Mouse (Mus musculus) heart, embryonic 10.5 days (tissue): ENCODE results near the gene Apol7e. TPM values are rescaled to one million over a fixed set of nuclear protein-coding genes. Genes with fewer than 3 reads are reported as not detected.

ENCODE experiments used
- DNase-seq: peaks from one replicate; pipeline ENCODE4 v3.0.0-alpha.2; 2017; ENCODE audit warnings: low spot score
- H3K27ac ChIP-seq: fragments of 300-500 bp; sonication (generic); 2 replicates; pipeline ENCODE4 v1.5.1; 2016; ENCODE audit warnings: mild to moderate bottlenecking
- H3K27me3 ChIP-seq: fragments of 300-500 bp; sonication (generic); 2 replicates; pipeline ENCODE4 v1.6.1; 2016; ENCODE audit warnings: mild to moderate bottlenecking; ENCODE audit not compliant: poor library complexity, insufficient read depth, severe bottlenecking
- H3K36me3 ChIP-seq: fragments of 300-500 bp; sonication (generic); 2 replicates; pipeline ENCODE4 v1.6.1; 2016; ENCODE audit warnings: mild to moderate bottlenecking, moderate library complexity
- H3K4me1 ChIP-seq: fragments of 300-500 bp; sonication (generic); 2 replicates; pipeline ENCODE4 v1.6.1; 2016; ENCODE audit warnings: mild to moderate bottlenecking
- H3K4me3 ChIP-seq: fragments of 300-500 bp; sonication (generic); 2 replicates; pipeline ENCODE4 v1.5.1; 2016; ENCODE audit warnings: mild to moderate bottlenecking, moderate library complexity
- H3K9me3 ChIP-seq: fragments of 300-500 bp; sonication (generic); 2 replicates; pipeline ENCODE4 v1.6.1; 2016; ENCODE audit warnings: mild to moderate bottlenecking, moderate library complexity
- WGBS: fragments of 180-500 bp; shearing (Covaris S2); methylation state at CpG from one replicate; pipeline ENCODE4 v1.1.7; 2016; 5-methylcytosine and 5-hydroxymethylcytosine counted together
- polyA plus RNA-seq: library from polyadenylated mRNA; unstranded; fragments of >200 nt; fragmentation: Nextera tagmentation; extraction: Ambion mirVana; gene quantifications from 2 replicates; pipeline ENCODE4 v1.2.1, GENCODE M21; 2016

Gene Apol7e
- polyA plus RNA-seq, 1 experiment from 2014 or later: not detected

DNA sequence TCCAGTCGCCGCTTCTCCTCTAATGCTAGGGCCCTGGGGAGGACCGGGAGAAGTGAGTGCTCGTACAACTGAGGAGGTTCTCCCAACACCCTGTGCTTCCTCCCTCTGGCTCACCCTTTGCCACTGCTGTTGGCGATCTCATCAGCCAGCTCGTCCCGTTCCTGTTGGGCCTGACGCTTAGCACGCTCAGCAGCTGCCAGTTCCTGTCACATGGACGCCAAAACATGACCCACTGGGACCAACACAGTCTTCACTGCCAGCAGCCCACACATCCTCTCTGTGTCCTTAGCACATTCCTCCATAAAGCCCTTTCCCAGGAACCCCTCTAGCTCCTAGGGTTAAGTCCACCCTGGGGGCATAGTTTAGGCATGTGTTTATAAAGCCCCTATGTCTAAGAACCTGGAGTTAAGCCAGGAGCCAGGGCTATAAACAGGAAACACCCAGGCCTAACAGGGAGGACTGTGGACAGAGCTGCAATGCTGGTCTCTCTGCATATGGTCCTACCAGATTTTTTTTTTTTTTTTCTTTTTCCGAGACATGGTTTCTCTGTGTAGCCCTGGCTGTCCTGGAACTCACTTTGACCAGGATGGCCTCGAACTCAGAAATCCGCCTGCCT is 65.8 kb downstream of the Apol7e start:
- Histone ChIP-seq H3K4me3 (no peak overlapping the region), H3K4me1 (no peaks in the 10 kb centered on the region), H3K36me3 (peaks cover 100% of the 10 kb centered on the region), H3K27me3 (no peaks in the 10 kb centered on the region), H3K9me3 (no peaks in the 10 kb centered on the region), H3K27ac (no peak overlapping the region)
- no peak for DNase-seq
- WGBS: 84% methylated on average over 13 of the region's 13 CpGs

DNA sequence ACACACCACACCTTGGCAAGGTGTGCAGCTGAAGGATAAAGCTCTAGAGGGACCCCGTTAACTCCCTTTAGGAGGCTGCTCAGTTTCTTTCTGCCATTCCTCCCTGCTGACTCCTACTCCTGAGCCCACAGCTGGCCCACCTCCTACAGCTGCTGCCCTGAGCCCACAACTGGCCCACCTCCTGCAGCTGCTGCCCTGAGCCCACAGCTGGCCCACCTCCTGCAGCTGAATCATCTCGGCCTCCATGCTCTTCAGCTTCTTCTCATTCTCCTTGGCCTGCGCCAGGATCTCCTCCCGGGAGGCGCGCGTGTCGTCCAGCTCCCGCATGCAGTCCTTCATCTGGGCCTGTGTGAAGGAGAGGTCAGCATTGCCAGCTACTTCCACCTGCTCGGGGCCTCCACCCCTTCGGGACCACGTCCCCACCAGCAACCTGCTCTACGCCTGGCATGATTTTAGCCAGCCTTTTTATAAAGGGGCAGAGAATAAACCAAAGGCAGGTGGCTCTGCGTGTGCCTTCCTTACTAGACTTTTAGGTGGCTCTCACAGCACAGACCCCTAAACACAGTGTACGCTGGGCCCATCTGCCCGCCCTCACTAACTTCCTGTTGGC is 66.9 kb downstream of the Apol7e start:
- no peaks in the 10 kb centered on the region for H3K27me3 ChIP-seq
- no peaks in the 10 kb centered on the region for H3K4me1 ChIP-seq
- H3K27ac ChIP-seq: no peak overlapping the region
- H3K36me3 ChIP-seq: peaks cover 100% of the 10 kb centered on the region
- 95% methylated on average over 16 of the region's 16 CpGs for WGBS
- H3K9me3 ChIP-seq: no peaks in the 10 kb centered on the region
- DNase-seq: no peak
- no peak overlapping the region for H3K4me3 ChIP-seq

DNA sequence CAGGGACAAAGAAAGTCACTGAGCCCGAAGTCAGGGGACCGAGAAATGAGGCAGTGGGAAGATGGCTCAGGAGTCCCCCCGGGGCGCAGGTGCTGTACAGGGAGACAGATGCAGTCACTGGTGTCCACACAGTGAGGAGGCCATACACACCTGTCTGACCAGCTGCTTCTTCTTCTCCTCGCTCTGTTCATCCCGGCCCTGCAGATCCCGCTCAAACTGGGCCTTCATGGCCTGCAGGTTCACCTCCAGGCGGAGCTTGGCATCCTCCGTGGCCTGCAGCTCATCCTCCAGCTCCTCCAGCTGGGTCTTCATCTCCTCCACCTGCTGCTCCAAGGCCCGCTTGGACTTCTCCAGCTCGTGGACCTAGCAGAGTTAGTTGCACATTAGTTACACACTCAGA is 68.3 kb downstream of the Apol7e start:
- 91% methylated on average over 11 of the region's 11 CpGs for WGBS
- Histone ChIP-seq H3K27me3 (no peaks in the 10 kb centered on the region), H3K27ac (no peak overlapping the region), H3K36me3 (peaks cover 100% of the 10 kb centered on the region), H3K4me3 (no peak overlapping the region), H3K4me1 (no peaks in the 10 kb centered on the region), H3K9me3 (no peaks in the 10 kb centered on the region)
- no peak for DNase-seq

Other genes starting within 250 kb of the Apol7e start
- not detected in 2 replicates for gene Apol10a, start 221.8 kb upstream of the Apol7e start, polyA plus RNA-seq
- not detected in 2 replicates for gene Apol11a, start 190.6 kb upstream of the Apol7e start, polyA plus RNA-seq
- gene Apol7c, start 165.5 kb upstream of the Apol7e start, polyA plus RNA-seq: not detected in 2 replicates
- gene 1700025B11Rik, start 137.0 kb upstream of the Apol7e start, polyA plus RNA-seq: not detected in 2 replicates
- not detected in 2 replicates for gene Apol10b, start 102.7 kb upstream of the Apol7e start, polyA plus RNA-seq
- gene Gm36245, start 99.6 kb upstream of the Apol7e start, polyA plus RNA-seq: not detected in 2 replicates
- not detected in 2 replicates for gene Apol11b, start 55.6 kb upstream of the Apol7e start, polyA plus RNA-seq
- not detected in 2 replicates for gene Apol9b, start 30.2 kb downstream of the Apol7e start, polyA plus RNA-seq
- gene Apol8, start 58.1 kb downstream of the Apol7e start, polyA plus RNA-seq: 0.16 and 0.52 TPM in 2 replicates
- 34.5 and 37.5 TPM in 2 replicates for gene Myh9, start 143.3 kb downstream of the Apol7e start, polyA plus RNA-seq
- gene Txn2, start 230.1 kb downstream of the Apol7e start, polyA plus RNA-seq: 311 and 315 TPM in 2 replicates